ENCODE assay signal across 8 mouse cellular contexts in the genomic region with DNA sequence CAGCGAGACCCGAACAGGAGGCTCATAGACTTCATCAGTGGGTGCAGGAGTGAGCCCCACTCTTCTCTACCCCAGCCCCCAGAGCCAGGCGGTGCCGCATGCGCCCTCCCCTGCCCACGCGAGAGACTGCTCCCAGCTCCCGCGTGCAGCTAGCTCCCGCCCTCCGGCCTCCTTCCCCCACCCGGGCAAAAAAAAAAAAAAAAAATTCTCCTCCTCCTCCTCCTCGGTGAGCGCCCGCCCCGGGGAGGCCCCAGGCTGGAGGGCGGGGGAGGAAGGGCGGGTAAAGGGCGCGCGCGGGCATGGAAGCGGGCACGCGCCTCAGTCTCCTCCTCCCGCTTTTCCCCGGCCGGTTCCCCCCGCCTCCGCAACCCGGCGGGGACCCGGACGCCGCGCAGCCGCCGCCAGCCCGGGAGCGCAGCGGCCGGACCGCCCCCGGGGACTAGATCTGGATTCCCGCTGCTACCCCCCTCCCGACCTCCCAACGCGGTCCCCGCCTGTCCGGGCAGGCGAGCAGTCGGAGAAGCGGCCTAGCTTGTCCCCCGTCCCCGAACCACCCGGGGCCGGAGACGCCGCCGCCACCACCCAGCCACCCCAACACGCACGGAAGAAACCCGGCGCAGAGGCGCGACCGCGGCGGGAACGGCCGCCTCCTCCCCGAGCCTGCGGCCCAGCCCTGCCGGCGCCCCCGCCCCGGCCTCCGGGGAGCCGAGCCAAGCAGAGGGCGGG. TPM values are rescaled to one million over a fixed set of nuclear protein-coding genes. Genes with fewer than 3 reads are reported as not detected.
A peak's percentile ranks its signal among the peaks of the same experiment; 100 is the strongest.
DNase-seq lines count a peak whose midpoint lies in the region; ATAC-seq and TF ChIP-seq lines count a peak whose summit lies in the region.

No protein-coding gene starts in this region.

- peak; percentile 86 for DNase-seq in c-Kit-positive CD71-positive TER-119-negative erythroid progenitor cells, embryonic 14.5 days (ENCODE audit: low read depth)
- peak; percentile 92 for DNase-seq in forebrain, embryonic 11.5 days (ENCODE audit: low spot score)
- peak; percentile 90 to 95 for DNase-seq in kidney, postnatal 25 days
- DNase-seq in liver, postnatal 0 days: peak; percentile 95
- peak; percentile 95 for DNase-seq in stomach, postnatal 0 days (ENCODE audit: low spot score)

- 0 out of 2 replicates have a peak, but pooled peaks have one; percentile 28 for TF ChIP-seq CTCF in liver, postnatal 0 days (IDR thresholded peaks at IDR 0.05; ENCODE audit: low read depth)
- TF ChIP-seq CTCF in stomach, postnatal 0 days (IDR thresholded peaks at IDR 0.05; ENCODE audit: low read depth): peak; percentile 34; the same call in 1 of the 2 replicates

- TF ChIP-seq EP300 in liver, postnatal 0 days (IDR thresholded peaks at IDR 0.05; ENCODE audit: low read depth): peak; percentile 62; the same call in 1 of the 2 replicates
- TF ChIP-seq EP300 in stomach, postnatal 0 days (optimal IDR thresholded peaks at IDR 0.05): no peak

- WGBS in forebrain, embryonic 11.5 days: 1% methylated on average over 69 of the region's 80 CpGs
- WGBS in heart, embryonic 16.5 days: under 1% methylated on average over 62 of the region's 80 CpGs
- WGBS in liver, postnatal 0 days (ENCODE audit: insufficient replicate concordance): under 1% methylated on average over 40 of the region's 80 CpGs
- 1% methylated on average over 51 of the region's 80 CpGs for WGBS in neural tube, embryonic 13.5 days
- WGBS in stomach, postnatal 0 days: under 1% methylated on average over 55 of the region's 80 CpGs

- H3K9ac ChIP-seq in forebrain, embryonic 11.5 days (ENCODE audit: low read length): peak overlapping the region; percentile 100
- peak overlapping the region; percentile 97 for H3K9ac ChIP-seq in heart, embryonic 16.5 days (ENCODE audit: low read length)
- H3K9ac ChIP-seq in liver, postnatal 0 days (replicated peaks): peak overlapping the region; percentile 100
- H3K9ac ChIP-seq in neural tube, embryonic 13.5 days: peak overlapping the region; percentile 100
- peak overlapping the region; percentile 99 for H3K9ac ChIP-seq in stomach, postnatal 0 days (ENCODE audit: low read length)

- peak; percentile 42 for ATAC-seq in CD4-positive, CD25-positive, alpha-beta regulatory T cell, adult 4 months
- peak; percentile 35 for ATAC-seq in forebrain, embryonic 11.5 days (replicated peaks; ENCODE audit: low FRiP score)
- peak; percentile 43 for ATAC-seq in heart, embryonic 16.5 days (replicated peaks; ENCODE audit: extremely low read depth, insufficient read depth, low FRiP score)
- ATAC-seq in liver, postnatal 0 days: peak; percentile 78
- ATAC-seq in neural tube, embryonic 13.5 days (ENCODE audit: low read depth): peak; percentile 32
- ATAC-seq in stomach, postnatal 0 days (ENCODE audit: low FRiP score, low TSS enrichment): peak; percentile 53

- peaks cover 5% of the 10 kb centered on the region for H3K4me1 ChIP-seq in forebrain, embryonic 11.5 days (replicated peaks; ENCODE audit: control insufficient read depth, insufficient read depth, low read length)
- H3K4me1 ChIP-seq in heart, embryonic 16.5 days (ENCODE audit: control insufficient read depth, insufficient read depth, low read length): peaks cover 14% of the 10 kb centered on the region
- H3K4me1 ChIP-seq in liver, postnatal 0 days (ENCODE audit: insufficient read depth): peaks cover 28% of the 10 kb centered on the region
- peaks cover 28% of the 10 kb centered on the region for H3K4me1 ChIP-seq in neural tube, embryonic 13.5 days (replicated peaks)
- peaks cover 7% of the 10 kb centered on the region for H3K4me1 ChIP-seq in stomach, postnatal 0 days (replicated peaks; ENCODE audit: control insufficient read depth, insufficient read depth)

- H3K27ac ChIP-seq in forebrain, embryonic 11.5 days (ENCODE audit: low read depth, low read length): peak overlapping the region; percentile 99
- H3K27ac ChIP-seq in heart, embryonic 16.5 days (ENCODE audit: low read length): peak overlapping the region; percentile 99
- H3K27ac ChIP-seq in liver, postnatal 0 days (ENCODE audit: low read depth): peak overlapping the region; percentile 99
- peak overlapping the region; percentile 100 for H3K27ac ChIP-seq in neural tube, embryonic 13.5 days (replicated peaks)
- peak overlapping the region; percentile 99 for H3K27ac ChIP-seq in stomach, postnatal 0 days (replicated peaks)

- H3K36me3 ChIP-seq in forebrain, embryonic 11.5 days (ENCODE audit: control insufficient read depth, insufficient read depth, low read length): peaks cover 7% of the 10 kb centered on the region; the same call in 1 of the 2 replicates
- H3K36me3 ChIP-seq in heart, embryonic 16.5 days (ENCODE audit: control insufficient read depth, insufficient read depth): peaks cover 26% of the 10 kb centered on the region
- peaks cover 41% of the 10 kb centered on the region for H3K36me3 ChIP-seq in liver, postnatal 0 days (replicated peaks; ENCODE audit: insufficient read depth, low read length)
- peaks cover 39% of the 10 kb centered on the region for H3K36me3 ChIP-seq in neural tube, embryonic 13.5 days
- peaks cover 9% of the 10 kb centered on the region for H3K36me3 ChIP-seq in stomach, postnatal 0 days (ENCODE audit: control insufficient read depth, insufficient read depth, low read length)

- no peaks in the 10 kb centered on the region for H3K9me3 ChIP-seq in forebrain, embryonic 11.5 days (ENCODE audit: control insufficient read depth, low read length)
- no peaks in the 10 kb centered on the region for H3K9me3 ChIP-seq in heart, embryonic 16.5 days (replicated peaks; ENCODE audit: control insufficient read depth, low read length)
- H3K9me3 ChIP-seq in liver, postnatal 0 days (ENCODE audit: low read length): no peaks in the 10 kb centered on the region
- no peaks in the 10 kb centered on the region for H3K9me3 ChIP-seq in neural tube, embryonic 13.5 days
- H3K9me3 ChIP-seq in stomach, postnatal 0 days (ENCODE audit: control insufficient read depth, low read length): no peaks in the 10 kb centered on the region

- peak overlapping the region; percentile 99 for H3K4me3 ChIP-seq in forebrain, embryonic 11.5 days (ENCODE audit: low read depth, low read length)
- peak overlapping the region; percentile 96 for H3K4me3 ChIP-seq in heart, embryonic 16.5 days (ENCODE audit: low read length)
- peak overlapping the region; percentile 88 for H3K4me3 ChIP-seq in liver, postnatal 0 days (ENCODE audit: low read depth, low read length)
- H3K4me3 ChIP-seq in neural tube, embryonic 13.5 days: peak overlapping the region; percentile 99
- peak overlapping the region; percentile 94 for H3K4me3 ChIP-seq in stomach, postnatal 0 days (ENCODE audit: low read depth, low read length)

- no peaks in the 10 kb centered on the region for H3K27me3 ChIP-seq in forebrain, embryonic 11.5 days (ENCODE audit: control insufficient read depth, insufficient read depth, low read length)
- H3K27me3 ChIP-seq in heart, embryonic 16.5 days (ENCODE audit: control insufficient read depth, insufficient read depth, low read length): no peaks in the 10 kb centered on the region
- no peaks in the 10 kb centered on the region for H3K27me3 ChIP-seq in liver, postnatal 0 days (ENCODE audit: insufficient read depth, low read length)
- no peaks in the 10 kb centered on the region for H3K27me3 ChIP-seq in neural tube, embryonic 13.5 days
- H3K27me3 ChIP-seq in stomach, postnatal 0 days (ENCODE audit: control insufficient read depth, insufficient read depth, low read length): no peaks in the 10 kb centered on the region

- peak overlapping the region; percentile 98 for H3K4me2 ChIP-seq in forebrain, embryonic 11.5 days (ENCODE audit: low read depth, low read length, severe bottlenecking)
- peak overlapping the region; percentile 97 for H3K4me2 ChIP-seq in heart, embryonic 16.5 days (ENCODE audit: low read depth, low read length)
- H3K4me2 ChIP-seq in liver, postnatal 0 days (ENCODE audit: low read depth, low read length): peak overlapping the region; percentile 95
- peak overlapping the region; percentile 93 for H3K4me2 ChIP-seq in neural tube, embryonic 13.5 days
- H3K4me2 ChIP-seq in stomach, postnatal 0 days (replicated peaks; ENCODE audit: low read depth): peak overlapping the region; percentile 88

RNA-seq across cellular contexts. Expression of gene Ubtf, which starts 2.8 kb away (rescaled TPM):
- polyA plus RNA-seq in CD4-positive, CD25-positive, alpha-beta regulatory T cell, adult 4 months (2017; shearing (Covaris generic)): 10 to 100 TPM; 46.1 to 51.1 TPM
- 109 and 111 TPM in 2 replicates for polyA plus RNA-seq in forebrain, embryonic 11.5 days (2014; fragmentation: Nextera tagmentation; extraction: Ambion mirVana)
- 57.8 and 58.9 TPM in 2 replicates for polyA plus RNA-seq in heart, embryonic 16.5 days (2015; fragmentation: Nextera tagmentation; extraction: Ambion mirVana)
- 32.4 and 32.5 TPM in 2 replicates for polyA plus RNA-seq in liver, postnatal 0 days (2015; fragmentation: Nextera tagmentation; extraction: Ambion mirVana)
- polyA plus RNA-seq in neural tube, embryonic 13.5 days (2015; fragmentation: Nextera tagmentation; extraction: Ambion mirVana): 78.2 and 83.9 TPM in 2 replicates
- 46.6 and 46.7 TPM in 2 replicates for polyA plus RNA-seq in stomach, postnatal 0 days (2015; fragmentation: Nextera tagmentation; extraction: Ambion mirVana)

RNA-seq across cellular contexts. Expression of gene Atxn7l3, which starts 20.3 kb away (rescaled TPM):
- polyA plus RNA-seq in CD4-positive, CD25-positive, alpha-beta regulatory T cell, adult 4 months (2017; shearing (Covaris generic)): 1 to 10 TPM; 7.2 to 7.3 TPM
- 20.8 and 21.7 TPM in 2 replicates for polyA plus RNA-seq in forebrain, embryonic 11.5 days (2014; fragmentation: Nextera tagmentation; extraction: Ambion mirVana)
- 7.1 and 9.1 TPM in 2 replicates for polyA plus RNA-seq in heart, embryonic 16.5 days (2015; fragmentation: Nextera tagmentation; extraction: Ambion mirVana)
- 4.5 and 4.6 TPM in 2 replicates for polyA plus RNA-seq in liver, postnatal 0 days (2015; fragmentation: Nextera tagmentation; extraction: Ambion mirVana)
- polyA plus RNA-seq in neural tube, embryonic 13.5 days (2015; fragmentation: Nextera tagmentation; extraction: Ambion mirVana): 26.7 and 30.6 TPM in 2 replicates
- polyA plus RNA-seq in stomach, postnatal 0 days (2015; fragmentation: Nextera tagmentation; extraction: Ambion mirVana): 6.9 and 7.3 TPM in 2 replicates

RNA-seq across cellular contexts. Expression of gene Tmub2, which starts 32.0 kb away (rescaled TPM):
- 10 to 100 TPM; 64.7 to 80.5 TPM for polyA plus RNA-seq in CD4-positive, CD25-positive, alpha-beta regulatory T cell, adult 4 months (2017; shearing (Covaris generic))
- 50.0 and 58.5 TPM in 2 replicates for polyA plus RNA-seq in forebrain, embryonic 11.5 days (2014; fragmentation: Nextera tagmentation; extraction: Ambion mirVana)
- polyA plus RNA-seq in heart, embryonic 16.5 days (2015; fragmentation: Nextera tagmentation; extraction: Ambion mirVana): 42.6 and 44.9 TPM in 2 replicates
- 19.4 and 20.8 TPM in 2 replicates for polyA plus RNA-seq in liver, postnatal 0 days (2015; fragmentation: Nextera tagmentation; extraction: Ambion mirVana)
- polyA plus RNA-seq in neural tube, embryonic 13.5 days (2015; fragmentation: Nextera tagmentation; extraction: Ambion mirVana): 79.6 and 81.4 TPM in 2 replicates
- 30.3 and 31.3 TPM in 2 replicates for polyA plus RNA-seq in stomach, postnatal 0 days (2015; fragmentation: Nextera tagmentation; extraction: Ambion mirVana)

RNA-seq across cellular contexts. Expression of gene Asb16, which starts 48.2 kb away (rescaled TPM):
- polyA plus RNA-seq in CD4-positive, CD25-positive, alpha-beta regulatory T cell, adult 4 months (2017; shearing (Covaris generic)): not detected
- not detected in 2 replicates for polyA plus RNA-seq in forebrain, embryonic 11.5 days (2014; fragmentation: Nextera tagmentation; extraction: Ambion mirVana)
- polyA plus RNA-seq in heart, embryonic 16.5 days (2015; fragmentation: Nextera tagmentation; extraction: Ambion mirVana): 0.08 and 0.09 TPM in 2 replicates
- polyA plus RNA-seq in liver, postnatal 0 days (2015; fragmentation: Nextera tagmentation; extraction: Ambion mirVana): not detected in 2 replicates
- not detected in 2 replicates for polyA plus RNA-seq in neural tube, embryonic 13.5 days (2015; fragmentation: Nextera tagmentation; extraction: Ambion mirVana)
- polyA plus RNA-seq in stomach, postnatal 0 days (2015; fragmentation: Nextera tagmentation; extraction: Ambion mirVana): 0.04 TPM in 1 of 2 replicates, not detected in the other

RNA-seq across cellular contexts. Expression of gene Slc4a1, which starts 49.3 kb away (rescaled TPM):
- polyA plus RNA-seq in CD4-positive, CD25-positive, alpha-beta regulatory T cell, adult 4 months (2017; shearing (Covaris generic)): not detected
- 33.8 and 36.8 TPM in 2 replicates for polyA plus RNA-seq in forebrain, embryonic 11.5 days (2014; fragmentation: Nextera tagmentation; extraction: Ambion mirVana)
- polyA plus RNA-seq in heart, embryonic 16.5 days (2015; fragmentation: Nextera tagmentation; extraction: Ambion mirVana): 14.9 TPM in 2 replicates
- 311 and 329 TPM in 2 replicates for polyA plus RNA-seq in liver, postnatal 0 days (2015; fragmentation: Nextera tagmentation; extraction: Ambion mirVana)
- 4.2 and 4.9 TPM in 2 replicates for polyA plus RNA-seq in neural tube, embryonic 13.5 days (2015; fragmentation: Nextera tagmentation; extraction: Ambion mirVana)
- polyA plus RNA-seq in stomach, postnatal 0 days (2015; fragmentation: Nextera tagmentation; extraction: Ambion mirVana): 0.72 and 1.1 TPM in 2 replicates

Comparison
In these comparisons a context has a peak if more than half of its experiments do, and no peak if none do; other contexts are left out.
1. Peak in every context shown above with its lines: DNase-seq, ATAC-seq, H3K4me3 ChIP-seq and H3K27ac ChIP-seq.